ENCODE assay signal across 8 mouse cellular contexts in the genomic region with DNA sequence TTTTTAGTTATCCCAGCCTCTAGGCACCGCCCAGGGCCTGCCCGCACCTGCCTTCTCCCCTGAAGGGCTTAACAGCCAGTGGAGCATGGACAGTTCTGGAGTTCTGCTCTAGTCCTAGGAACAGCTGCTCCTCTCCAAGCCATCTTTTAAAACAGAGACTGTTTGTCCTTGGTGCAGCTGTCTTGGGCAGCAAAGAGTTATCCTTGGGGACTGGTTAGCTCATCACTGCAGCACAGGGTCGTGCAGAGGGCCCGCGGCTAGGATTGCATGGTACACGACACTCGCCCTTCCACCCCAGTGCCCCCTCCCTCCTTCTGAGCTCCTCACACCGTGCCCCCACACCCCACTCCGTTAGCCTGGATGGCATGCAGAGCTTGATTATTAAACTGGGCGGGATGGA. TPM values are rescaled to one million over a fixed set of nuclear protein-coding genes. Genes with fewer than 3 reads are reported as not detected.
DNase-seq lines count a peak whose midpoint lies in the region; ATAC-seq and TF ChIP-seq lines count a peak whose summit lies in the region.

No protein-coding gene starts in this region.

- H3K4me1 ChIP-seq in forebrain, embryonic 12.5 days, result peaks cover 44% of the 10 kb centered on the region
- peaks cover 44% of the 10 kb centered on the region for H3K4me1 ChIP-seq in hindbrain, embryonic 16.5 days (ENCODE audit: control insufficient read depth, insufficient read depth, low read depth, low read length)
- H3K4me1 ChIP-seq in neural tube, embryonic 13.5 days (replicated peaks), result peaks cover 51% of the 10 kb centered on the region

- H3K27ac ChIP-seq in left cerebral cortex, adult 2 months, result peak overlapping the region; percentile 97
- H3K27ac ChIP-seq in forebrain, embryonic 12.5 days, result 0 out of 2 replicates have a peak overlapping the region, but pooled peaks have one; percentile 25
- peak overlapping the region; percentile 41; the same call in 1 of the 2 replicates for H3K27ac ChIP-seq in hindbrain, embryonic 16.5 days (ENCODE audit: low read depth, low read length)
- H3K27ac ChIP-seq in neural tube, embryonic 13.5 days (replicated peaks), result peak overlapping the region; percentile 61

- H3K36me3 ChIP-seq in forebrain, embryonic 12.5 days (replicated peaks), result peaks cover 30% of the 10 kb centered on the region
- peaks cover 9% of the 10 kb centered on the region for H3K36me3 ChIP-seq in hindbrain, embryonic 16.5 days (ENCODE audit: control insufficient read depth, insufficient read depth, low read length)
- H3K36me3 ChIP-seq in neural tube, embryonic 13.5 days, result peaks cover 39% of the 10 kb centered on the region

- no peaks in the 10 kb centered on the region for H3K27me3 ChIP-seq in forebrain, embryonic 12.5 days
- H3K27me3 ChIP-seq in hindbrain, embryonic 16.5 days (replicated peaks; ENCODE audit: control insufficient read depth, insufficient read depth, low read length), result no peaks in the 10 kb centered on the region
- no peaks in the 10 kb centered on the region for H3K27me3 ChIP-seq in neural tube, embryonic 13.5 days

- 0 out of 2 replicates have a peak overlapping the region, but pooled peaks have one; percentile 9 for H3K9ac ChIP-seq in forebrain, embryonic 12.5 days
- peak overlapping the region; percentile 81 for H3K9ac ChIP-seq in hindbrain, embryonic 16.5 days (ENCODE audit: low read depth, low read length)
- H3K9ac ChIP-seq in neural tube, embryonic 13.5 days, result peak overlapping the region; percentile 93

- no peak for ATAC-seq in forebrain, embryonic 12.5 days (ENCODE audit: low FRiP score)
- no peak for ATAC-seq in hindbrain, embryonic 16.5 days
- no peak for ATAC-seq in neural tube, embryonic 13.5 days (ENCODE audit: low read depth)

- H3K9me3 ChIP-seq in forebrain, embryonic 12.5 days, result no peaks in the 10 kb centered on the region
- no peaks in the 10 kb centered on the region for H3K9me3 ChIP-seq in hindbrain, embryonic 16.5 days (ENCODE audit: control insufficient read depth, low read length)
- H3K9me3 ChIP-seq in neural tube, embryonic 13.5 days, result no peaks in the 10 kb centered on the region

- 70% methylated on average over 10 of the region's 10 CpGs for whole genome bisulfite sequencing in forebrain, embryonic 12.5 days
- 35% methylated on average over 10 of the region's 10 CpGs for WGBS in hindbrain, embryonic 16.5 days
- WGBS in neural tube, embryonic 13.5 days, result 40% methylated on average over 10 of the region's 10 CpGs

- intact Hi-C loops in left cerebral cortex, adult 2 months (cut with DNase I), result loop anchor here (5.0 kb wide), 1 partner anchor 125 kb away; no protein-coding TSS in a partner anchor

- DNase-seq in left cerebral cortex, adult 2 months (ENCODE audit: extremely low spot score in 1 of 2, low spot score in 2 of 2), result peak in 1 of 2 experiments; percentile 27
- no peak for DNase-seq in left cerebral cortex, adult 8-10 months (ENCODE audit: low spot score in 2 of 2)
- no peak for DNase-seq in adrenal gland, postnatal 25 days
- no peak for DNase-seq in left cerebral cortex, adult 18-20 months (ENCODE audit: low spot score in 2 of 2)
- DNase-seq in layer of hippocampus, postnatal 25 days (ENCODE audit: extremely low spot score in 1 of 2, low spot score in 1 of 2), result no peak

- H3K4me3 ChIP-seq in left cerebral cortex, adult 2 months, result peak overlapping the region; percentile 95
- no peak overlapping the region for H3K4me3 ChIP-seq in forebrain, embryonic 12.5 days (replicated peaks)
- H3K4me3 ChIP-seq in hindbrain, embryonic 16.5 days (ENCODE audit: low read length), result peak overlapping the region; percentile 79
- peak overlapping the region; percentile 83 for H3K4me3 ChIP-seq in neural tube, embryonic 13.5 days

- peak overlapping the region; percentile 65 for H3K4me2 ChIP-seq in forebrain, embryonic 12.5 days
- H3K4me2 ChIP-seq in hindbrain, embryonic 16.5 days (ENCODE audit: low read length), result peak overlapping the region; percentile 80
- peak overlapping the region; percentile 91 for H3K4me2 ChIP-seq in neural tube, embryonic 13.5 days

- no peak for TF ChIP-seq CTCF in left cerebral cortex, adult 2 months (IDR thresholded peaks at IDR 0.05)

RNA-seq across cellular contexts. Expression of a gene that starts 2.3 kb away (rescaled TPM):
- total RNA-seq in left cerebral cortex, adult 2 months (2021), result 10 to 100 TPM; 64.6 to 67.1 TPM
- total RNA-seq in left cerebral cortex, adult 8-10 months (2022), result 10 to 100 TPM; 62.0 to 68.5 (median 66.4) TPM
- polyA plus RNA-seq in forebrain, embryonic 12.5 days (2016; fragmentation: Nextera tagmentation; extraction: Ambion mirVana), result 15.9 and 16.0 TPM in 2 replicates
- 20.3 and 21.9 TPM in 2 replicates for polyA plus RNA-seq in hindbrain, embryonic 16.5 days (2015; fragmentation: Nextera tagmentation; extraction: Ambion mirVana)
- 21.1 and 24.0 TPM in 2 replicates for polyA plus RNA-seq in neural tube, embryonic 13.5 days (2015; fragmentation: Nextera tagmentation; extraction: Ambion mirVana)
- 27.8 and 43.8 TPM in 2 replicates for total RNA-seq in adrenal gland, postnatal 25 days (2021)
- 10 to 100 TPM; 54.6 to 55.8 TPM for total RNA-seq in left cerebral cortex, adult 18-20 months (2021)
- total RNA-seq in layer of hippocampus, postnatal 25 days (2021), result 10 to 100 TPM; 63.4 to 77.7 TPM

RNA-seq across cellular contexts. Expression of a gene that starts 15.6 kb away (rescaled TPM):
- 10 to 100 TPM; 28.1 to 32.1 TPM for total RNA-seq in left cerebral cortex, adult 2 months (2021)
- 10 to 100 TPM; 25.4 to 28.2 (median 27.2) TPM for total RNA-seq in left cerebral cortex, adult 8-10 months (2022)
- polyA plus RNA-seq in forebrain, embryonic 12.5 days (2016; fragmentation: Nextera tagmentation; extraction: Ambion mirVana), result 62.9 and 63.6 TPM in 2 replicates
- 48.6 and 50.7 TPM in 2 replicates for polyA plus RNA-seq in hindbrain, embryonic 16.5 days (2015; fragmentation: Nextera tagmentation; extraction: Ambion mirVana)
- 44.5 and 45.3 TPM in 2 replicates for polyA plus RNA-seq in neural tube, embryonic 13.5 days (2015; fragmentation: Nextera tagmentation; extraction: Ambion mirVana)
- 36.2 and 44.0 TPM in 2 replicates for total RNA-seq in adrenal gland, postnatal 25 days (2021)
- 10 to 100 TPM; 30.2 to 30.5 TPM for total RNA-seq in left cerebral cortex, adult 18-20 months (2021)
- total RNA-seq in layer of hippocampus, postnatal 25 days (2021), result 10 to 100 TPM; 29.5 TPM

RNA-seq across cellular contexts. Expression of a gene that starts 18.9 kb away (rescaled TPM):
- total RNA-seq in left cerebral cortex, adult 2 months (2021), result 1,000 to 10,000 TPM; 2,312 to 2,314 TPM
- 1,000 to 10,000 TPM; 2,585 to 3,221 (median 2,921) TPM for total RNA-seq in left cerebral cortex, adult 8-10 months (2022)
- 2,231 and 2,319 TPM in 2 replicates for polyA plus RNA-seq in forebrain, embryonic 12.5 days (2016; fragmentation: Nextera tagmentation; extraction: Ambion mirVana)
- 1,587 and 1,624 TPM in 2 replicates for polyA plus RNA-seq in hindbrain, embryonic 16.5 days (2015; fragmentation: Nextera tagmentation; extraction: Ambion mirVana)
- 1,206 and 1,336 TPM in 2 replicates for polyA plus RNA-seq in neural tube, embryonic 13.5 days (2015; fragmentation: Nextera tagmentation; extraction: Ambion mirVana)
- 1,475 and 1,510 TPM in 2 replicates for total RNA-seq in adrenal gland, postnatal 25 days (2021)
- 1,000 to 10,000 TPM; 2,618 to 2,651 TPM for total RNA-seq in left cerebral cortex, adult 18-20 months (2021)
- 1,000 to 10,000 TPM; 2,323 to 2,636 TPM for total RNA-seq in layer of hippocampus, postnatal 25 days (2021)

RNA-seq across cellular contexts. Expression of a gene that starts 44.2 kb away (rescaled TPM):
- 10 to 100 TPM; 22.6 to 23.4 TPM for total RNA-seq in left cerebral cortex, adult 2 months (2021)
- 10 to 100 TPM; 25.9 to 32.9 (median 30.5) TPM for total RNA-seq in left cerebral cortex, adult 8-10 months (2022)
- polyA plus RNA-seq in forebrain, embryonic 12.5 days (2016; fragmentation: Nextera tagmentation; extraction: Ambion mirVana), result 221 and 246 TPM in 2 replicates
- 37.7 and 50.2 TPM in 2 replicates for polyA plus RNA-seq in hindbrain, embryonic 16.5 days (2015; fragmentation: Nextera tagmentation; extraction: Ambion mirVana)
- 48.8 and 69.2 TPM in 2 replicates for polyA plus RNA-seq in neural tube, embryonic 13.5 days (2015; fragmentation: Nextera tagmentation; extraction: Ambion mirVana)
- 35.6 and 48.3 TPM in 2 replicates for total RNA-seq in adrenal gland, postnatal 25 days (2021)
- 10 to 100 TPM; 22.0 to 24.4 TPM for total RNA-seq in left cerebral cortex, adult 18-20 months (2021)
- 10 to 100 TPM; 24.1 to 27.6 TPM for total RNA-seq in layer of hippocampus, postnatal 25 days (2021)

RNA-seq across cellular contexts. Expression of a gene that starts 44.3 kb away (rescaled TPM):
- 10 to 100 TPM; 69.1 to 74.5 TPM for total RNA-seq in left cerebral cortex, adult 2 months (2021)
- total RNA-seq in left cerebral cortex, adult 8-10 months (2022), result 10 to 100 TPM; 74.9 to 79.0 (median 77.2) TPM
- polyA plus RNA-seq in forebrain, embryonic 12.5 days (2016; fragmentation: Nextera tagmentation; extraction: Ambion mirVana), result 192 and 193 TPM in 2 replicates
- 140 and 154 TPM in 2 replicates for polyA plus RNA-seq in hindbrain, embryonic 16.5 days (2015; fragmentation: Nextera tagmentation; extraction: Ambion mirVana)
- 143 and 158 TPM in 2 replicates for polyA plus RNA-seq in neural tube, embryonic 13.5 days (2015; fragmentation: Nextera tagmentation; extraction: Ambion mirVana)
- total RNA-seq in adrenal gland, postnatal 25 days (2021), result 158 and 198 TPM in 2 replicates
- total RNA-seq in left cerebral cortex, adult 18-20 months (2021), result 10 to 100 TPM; 69.7 to 81.2 TPM
- 10 to 100 TPM; 64.4 to 66.0 TPM for total RNA-seq in layer of hippocampus, postnatal 25 days (2021)

Comparison
In these comparisons a context has a peak if more than half of its experiments do, and no peak if none do; other contexts are left out.
1. H3K27ac ChIP-seq: peak in every context shown above with its lines; median percentile 97 in left cerebral cortex, adult 2 months; 61 in neural tube, embryonic 13.5 days; 41 in hindbrain, embryonic 16.5 days; 25 in forebrain, embryonic 12.5 days.
2. H3K9ac ChIP-seq: peak in every context shown above with its lines; median percentile 93 in neural tube, embryonic 13.5 days; 81 in hindbrain, embryonic 16.5 days; 9 in forebrain, embryonic 12.5 days.